15 mouse cellular contexts compared by ENCODE assay signal in the genomic region with DNA sequence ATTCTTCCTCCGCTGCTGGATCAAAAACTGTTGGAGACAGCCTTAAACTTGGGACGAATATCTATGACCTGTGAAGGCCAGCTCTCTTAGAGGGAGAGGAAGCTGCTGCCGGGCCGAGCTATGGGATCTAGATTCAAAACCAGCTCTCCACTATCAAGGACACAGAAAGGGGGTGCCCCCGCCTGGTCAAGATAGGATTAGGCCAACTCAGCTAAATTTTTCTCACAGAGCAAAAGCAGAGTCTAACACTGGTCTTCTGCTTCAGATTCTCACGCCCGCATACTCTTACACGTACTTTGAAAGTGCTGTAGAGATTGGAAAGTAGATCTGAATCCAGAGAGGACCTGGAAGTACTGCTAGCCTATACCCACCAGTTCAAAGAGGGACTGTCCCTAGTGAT. TPM values are rescaled to one million over a fixed set of nuclear protein-coding genes. Genes with fewer than 3 reads are reported as not detected.
DNase-seq lines count a peak whose midpoint lies in the region; ATAC-seq lines count a peak whose summit lies in the region.
"Had no signal": no experiment of that assay in that cellular context is flagged by ENCODE, and none has a peak within 500 bp of the region (broad histone marks: within the 10 kb centered on the region; RNA-seq: fewer than 3 reads in every experiment).

No protein-coding gene starts in this region.

- WGBS in midbrain, embryonic 16.5 days: 80% methylated on average over 8 of the region's 8 CpGs

- no peaks in the 10 kb centered on the region for H3K36me3 ChIP-seq in midbrain, embryonic 16.5 days (ENCODE audit: control insufficient read depth, insufficient read depth, low read length)
- H3K36me3 ChIP-seq: embryonic facial prominence, embryonic 12.5 days; hindbrain, embryonic 12.5 days; limb, embryonic 15.5 days; midbrain, embryonic 10.5 days had no signal

- intact Hi-C loops in left cerebral cortex, postnatal 10 days (cut with DNase I): no loop called here

- H3K27me3 ChIP-seq in midbrain, embryonic 16.5 days (ENCODE audit: control insufficient read depth, insufficient read depth, low read depth, low read length): no peaks in the 10 kb centered on the region
- H3K27me3 ChIP-seq: embryonic facial prominence, embryonic 12.5 days; hindbrain, embryonic 12.5 days; limb, embryonic 15.5 days had no signal

- no peak overlapping the region for H3K4me3 ChIP-seq in midbrain, embryonic 16.5 days (ENCODE audit: low read depth, low read length)
- H3K4me3 ChIP-seq: embryonic facial prominence, embryonic 12.5 days; hindbrain, embryonic 12.5 days; limb, embryonic 15.5 days; midbrain, embryonic 10.5 days had no signal

- H3K4me2 ChIP-seq in midbrain, embryonic 16.5 days (ENCODE audit: low read length): no peak overlapping the region
- H3K4me2 ChIP-seq: embryonic facial prominence, embryonic 12.5 days; hindbrain, embryonic 12.5 days; limb, embryonic 15.5 days had no signal

- no peak overlapping the region for H3K9ac ChIP-seq in midbrain, embryonic 16.5 days (ENCODE audit: low read depth, low read length)
- H3K9ac ChIP-seq: embryonic facial prominence, embryonic 12.5 days; hindbrain, embryonic 12.5 days; limb, embryonic 15.5 days; liver, postnatal 0 days had no signal

- ATAC-seq in midbrain, embryonic 16.5 days: no peak
- ATAC-seq: CD4-positive, CD25-positive, alpha-beta regulatory T cell, adult 4 months; intestine, postnatal 0 days; liver, postnatal 0 days had no signal

- DNase-seq in heart, adult 11 months: peak; percentile 64
- no peak for DNase-seq in heart, adult 8-10 months (ENCODE audit: low spot score)
- DNase-seq in left cerebral cortex, adult 18-20 months (ENCODE audit: low spot score in 2 of 2): peak; percentile 38 to 44
- DNase-seq in left cerebral cortex, postnatal 10 days (ENCODE audit: extremely low spot score in 1 of 2, low spot score in 2 of 2): no peak
- DNase-seq in kidney, postnatal 4 days: peak; percentile 24 to 28
- peak; percentile 33 for DNase-seq in right cerebral cortex, adult 18-20 months
- DNase-seq: liver, postnatal 0 days; thymus, postnatal 14 days had no signal

- no peak overlapping the region for H3K27ac ChIP-seq in midbrain, embryonic 16.5 days (ENCODE audit: low read length)
- H3K27ac ChIP-seq: embryonic facial prominence, embryonic 12.5 days; hindbrain, embryonic 12.5 days; limb, embryonic 15.5 days; midbrain, embryonic 10.5 days had no signal

- no peaks in the 10 kb centered on the region for H3K9me3 ChIP-seq in midbrain, embryonic 16.5 days (replicated peaks; ENCODE audit: control insufficient read depth, low read length, poor library complexity, severe bottlenecking)
- H3K9me3 ChIP-seq: embryonic facial prominence, embryonic 12.5 days; hindbrain, embryonic 12.5 days; limb, embryonic 15.5 days; midbrain, embryonic 10.5 days had no signal

- no peaks in the 10 kb centered on the region for H3K4me1 ChIP-seq in midbrain, embryonic 16.5 days (ENCODE audit: control insufficient read depth, insufficient read depth, low read length)
- H3K4me1 ChIP-seq: embryonic facial prominence, embryonic 12.5 days; hindbrain, embryonic 12.5 days; limb, embryonic 15.5 days; midbrain, embryonic 10.5 days had no signal

RNA-seq across cellular contexts. Expression of gene Rbbp6, which starts 56.2 kb away (rescaled TPM):
- total RNA-seq in heart, adult 8-10 months (2022): 10 to 100 TPM; 26.0 to 34.3 (median 29.9) TPM
- total RNA-seq in left cerebral cortex, adult 18-20 months (2021): 10 to 100 TPM; 64.7 to 67.6 TPM
- total RNA-seq in left cerebral cortex, postnatal 10 days (2021): 10 to 100 TPM; 62.5 to 68.6 TPM
- polyA plus RNA-seq in midbrain, embryonic 16.5 days (2015; fragmentation: Nextera tagmentation; extraction: Ambion mirVana): 23.4 and 23.9 TPM in 2 replicates

Comparison
In these comparisons a context has a peak if more than half of its experiments do, and no peak if none do; other contexts are left out.
1. DNase-seq: peak in heart, adult 11 months (single experiment), left cerebral cortex, adult 18-20 months (2 of 2), kidney, postnatal 4 days (2 of 2) and right cerebral cortex, adult 18-20 months (single experiment); none in heart, adult 8-10 months (single experiment) and left cerebral cortex, postnatal 10 days (0 of 2).